Mouse (Mus musculus): ENCODE data around the gene Qsox1.
A peak's percentile ranks its signal among the peaks of the same experiment; 100 is the strongest.

- TF ChIP-seq CTCF (IDR thresholded peaks at IDR 0.05; ENCODE audit: low read depth) (no peak), EP300 (IDR thresholded peaks at IDR 0.05; ENCODE audit: low read depth) (peak; percentile 48)
Measured at GRCm38 (mm10) chr1:155835667-155836066, 23.0 kb upstream of the Qsox1 start.

Measured in liver, postnatal 0 days (tissue).